Mouse (Mus musculus) megakaryocyte, adult 5-6 weeks (primary cell): ENCODE results near the gene Gm20865. TPM values are rescaled to one million over a fixed set of nuclear protein-coding genes. Genes with fewer than 3 reads are reported as not detected.
"Not testable (repeated sequence)": the region's sequence is repeated elsewhere in the genome, so short reads cannot be mapped to it uniquely, and the experiment has no call there.

ENCODE experiments used
- ATAC-seq: 2 replicates; pipeline ENCODE4 v1.8.0; 2016; ENCODE audit warnings: mild to moderate bottlenecking, inconsistent platforms; ENCODE audit not compliant: poor library complexity, severe bottlenecking
- total RNA-seq, 2 experiments: library from RNA; stranded (forward) in 1 of 2; stranded (reverse) in 1 of 2; fragments of 153-499, 151-499 nt in 1 of 2; fragments of 221-1000, 200-1000 nt in 1 of 2; gene quantifications; 2 replicates each; pipeline versions ENCODE4 v1.2.3 to v1.2.4; 2015 to 2017

The Gm20865 gene
- total RNA-seq (2015) (not detected in 2 replicates), total RNA-seq (2017) (not detected in 2 replicates)

DNA sequence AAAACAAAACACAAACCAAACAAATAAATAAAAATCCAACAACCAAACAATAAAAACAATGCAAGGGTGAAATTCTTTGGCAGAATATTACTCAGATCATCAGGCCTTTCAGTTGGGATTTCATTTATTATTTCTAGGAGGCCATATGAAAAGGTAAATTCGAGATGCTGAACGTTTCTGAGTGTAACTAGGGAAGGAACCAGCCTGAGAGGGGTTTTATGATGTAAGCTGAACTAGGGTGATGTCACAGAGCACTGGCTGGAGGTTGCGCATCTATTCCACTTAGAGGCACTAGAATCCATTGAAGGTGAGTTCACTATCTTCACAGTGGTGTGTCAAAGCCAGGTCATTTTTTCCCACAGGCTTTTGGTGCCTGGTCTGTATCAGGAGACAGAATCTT, at the start of gene Gm20865:
Gene Gm20865, plus strand, starts transcription at position 301 of the 400 bp plus-strand sequence.
- ATAC-seq: not testable (repeated sequence)

Other genes starting within 250 kb of the Gm20865 start
- gene Gm29866, start 247.9 kb upstream of the Gm20865 start, total RNA-seq (2015): not detected in 2 replicates
- gene Gm29866, start 247.9 kb upstream of the Gm20865 start, total RNA-seq (2017): not detected in 2 replicates
- not detected in 2 replicates for gene Gm20909, start 77.0 kb upstream of the Gm20865 start, total RNA-seq (2015)
- gene Gm20909, start 77.0 kb upstream of the Gm20865 start, total RNA-seq (2017): not detected in 2 replicates